Mouse (Mus musculus) CH12.LX (cell line): Measurements from ENCODE around the gene Slc19a2. TPM values are rescaled to one million over a fixed set of nuclear protein-coding genes. Genes with fewer than 3 reads are reported as not detected.

Source experiments
- DNase-seq: peaks from one replicate; pipeline ENCODE4 v3.0.0-alpha.2; 2013; ENCODE audit errors: extremely low read depth
- H3K27ac ChIP-seq: 2 replicates; pipeline ENCODE4 v1.5.1; 2012; ENCODE audit warnings: low read depth, mild to moderate bottlenecking, control low read depth, moderate library complexity; ENCODE audit not compliant: insufficient read depth
- H3K27me3 ChIP-seq: replicated peaks from 2 replicates; pipeline ENCODE3; 2012; ENCODE audit warnings: inconsistent platforms
- H3K36me3 ChIP-seq, 2 experiments: replicated peaks in 1 of 2; 2 replicates each; pipeline versions ENCODE3 to v1.6.1; 2012; ENCODE audit warnings: inconsistent platforms in 1 of 2, low read length in 1 of 2, mild to moderate bottlenecking in 1 of 2, mixed read lengths in 1 of 2, moderate library complexity in 1 of 2; ENCODE audit not compliant: control insufficient read depth in 1 of 2, insufficient read depth in 1 of 2
- H3K4me1 ChIP-seq, 2 experiments: 2 replicates each; pipeline ENCODE4 v1.6.1; 2012; ENCODE audit warnings: inconsistent platforms in 1 of 2, moderate library complexity in 1 of 2; ENCODE audit not compliant: insufficient read depth in 2 of 2, control insufficient read depth in 1 of 2
- H3K4me2 ChIP-seq: 2 replicates; pipeline ENCODE4 v1.6.1; 2012; ENCODE audit warnings: low read depth, mild to moderate bottlenecking, control low read depth; ENCODE audit not compliant: poor library complexity, insufficient read depth, severe bottlenecking
- H3K4me3 ChIP-seq, 3 experiments: fragments of 150-350 bp in 1 of 3; sonication (generic) in 1 of 3; replicated peaks in 1 of 3; 2 replicates each; pipeline versions ENCODE3 to v1.5.1; 2011 to 2012; ENCODE audit warnings: low read depth in 2 of 3, low read length in 2 of 3, mild to moderate bottlenecking in 2 of 3, moderate library complexity in 2 of 3, control low read depth in 1 of 3, improper control_type of control experiment in 1 of 3, inconsistent platforms in 1 of 3, mixed read lengths in 1 of 3; ENCODE audit not compliant: poor library complexity in 1 of 3
- H3K79me2 ChIP-seq: replicated peaks from 2 replicates; pipeline ENCODE4 v1.6.1; 2012; ENCODE audit warnings: mild to moderate bottlenecking, moderate library complexity; ENCODE audit not compliant: control insufficient read depth, poor library complexity, insufficient read depth, severe bottlenecking; ENCODE audit errors: extremely low read depth
- H3K9ac ChIP-seq: 2 replicates; pipeline ENCODE4 v1.6.1; 2012; ENCODE audit warnings: low read depth, mild to moderate bottlenecking, control low read depth, moderate library complexity; ENCODE audit not compliant: insufficient read depth
- H3K9me3 ChIP-seq: replicated peaks from 2 replicates; pipeline ENCODE3; 2012; ENCODE audit warnings: low read length, inconsistent platforms, mixed read lengths
- BHLHE40 ChIP-seq: IDR thresholded peaks from 2 replicates; pipeline ENCODE4 v1.6.1; 2011; ENCODE audit warnings: mild to moderate bottlenecking, low read depth, low read length, improper control_type of control experiment
- CHD1 ChIP-seq: IDR thresholded peaks from 2 replicates; pipeline ENCODE4 v1.6.1; 2012; ENCODE audit warnings: low read depth, low read length, improper control_type of control experiment, inconsistent platforms
- CTCF ChIP-seq, 2 experiments: IDR thresholded peaks in 1 of 2; conservative IDR thresholded peaks in 1 of 2; 2 replicates each; pipeline ENCODE4 v1.5.1; 2011 to 2012; ENCODE audit warnings: low read depth in 2 of 2, low read length in 2 of 2, improper control_type of control experiment in 1 of 2, inconsistent platforms in 1 of 2, mild to moderate bottlenecking in 1 of 2, moderate library complexity in 1 of 2
- ELF1 ChIP-seq: IDR thresholded peaks from 2 replicates; pipeline ENCODE4 v1.6.1; 2014; ENCODE audit warnings: low read depth, mild to moderate bottlenecking, inconsistent platforms, low read length, improper control_type of control experiment
- EP300 ChIP-seq: IDR thresholded peaks from 2 replicates; pipeline ENCODE4 v1.6.1; 2011; ENCODE audit warnings: low read length, improper control_type of control experiment
- HCFC1 ChIP-seq: IDR thresholded peaks from 2 replicates; pipeline ENCODE4 v1.6.1; 2012; ENCODE audit warnings: low read depth, mild to moderate bottlenecking, inconsistent platforms, low read length, improper control_type of control experiment
- JUN ChIP-seq: IDR thresholded peaks from 2 replicates; pipeline ENCODE4 v1.6.1; 2011; ENCODE audit warnings: low read depth, mild to moderate bottlenecking, low read length, improper control_type of control experiment, moderate library complexity; ENCODE audit not compliant: insufficient read depth
- JUND ChIP-seq: conservative IDR thresholded peaks from 2 replicates; pipeline ENCODE4 v1.6.1; 2011; ENCODE audit warnings: low read depth, low read length, improper control_type of control experiment
- KAT2A ChIP-seq: IDR thresholded peaks from 2 replicates; pipeline ENCODE4 v1.6.1; 2012; ENCODE audit warnings: low read length, improper control_type of control experiment, inconsistent platforms; ENCODE audit not compliant: insufficient replicate concordance
- MAFK ChIP-seq: IDR thresholded peaks from 2 replicates; pipeline ENCODE4 v1.6.1; 2011; ENCODE audit warnings: low read length, improper control_type of control experiment; ENCODE audit not compliant: insufficient replicate concordance
- MAZ ChIP-seq: IDR thresholded peaks from 2 replicates; pipeline ENCODE4 v1.6.1; 2012; ENCODE audit warnings: low read depth, mild to moderate bottlenecking, inconsistent platforms, low read length, improper control_type of control experiment, moderate library complexity
- MEF2A ChIP-seq: IDR thresholded peaks from 2 replicates; pipeline ENCODE4 v1.6.1; 2014; ENCODE audit warnings: low read depth, mild to moderate bottlenecking, inconsistent platforms, low read length, improper control_type of control experiment, borderline replicate concordance
- MXI1 ChIP-seq: IDR thresholded peaks from 2 replicates; pipeline ENCODE4 v1.6.1; 2011; ENCODE audit warnings: mild to moderate bottlenecking, low read depth, low read length, improper control_type of control experiment
- MYC ChIP-seq: IDR thresholded peaks from 2 replicates; pipeline ENCODE4 v1.6.1; 2011; ENCODE audit warnings: low read depth, mild to moderate bottlenecking, improper control_type of control experiment, low read length
- NELFE ChIP-seq: IDR thresholded peaks from 2 replicates; pipeline ENCODE4 v1.6.1; 2011; ENCODE audit warnings: low read depth, low read length, improper control_type of control experiment
- NRF1 ChIP-seq: IDR thresholded peaks from 2 replicates; pipeline ENCODE4 v1.6.1; 2014; ENCODE audit warnings: low read depth, mild to moderate bottlenecking, inconsistent platforms, low read length, improper control_type of control experiment, moderate library complexity
- PAX5 ChIP-seq: IDR thresholded peaks from 2 replicates; pipeline ENCODE4 v1.6.1; 2012; ENCODE audit warnings: low read length, inconsistent platforms, mixed read lengths
- POLR2A ChIP-seq: IDR thresholded peaks from 2 replicates; pipeline ENCODE4 v1.6.1; 2011; ENCODE audit warnings: low read depth, mild to moderate bottlenecking, improper control_type of control experiment, low read length
- POLR2AphosphoS2 ChIP-seq: IDR thresholded peaks from 2 replicates; pipeline ENCODE4 v1.6.1; 2011; ENCODE audit warnings: low read depth, low read length, improper control_type of control experiment
- RAD21 ChIP-seq: IDR thresholded peaks from 2 replicates; pipeline ENCODE4 v1.6.1; 2011; ENCODE audit warnings: low read depth, mild to moderate bottlenecking, low read length, improper control_type of control experiment, moderate library complexity
- RCOR1 ChIP-seq: conservative IDR thresholded peaks from 2 replicates; pipeline ENCODE4 v1.6.1; 2012; ENCODE audit warnings: low read depth, mild to moderate bottlenecking, inconsistent platforms, low read length, improper control_type of control experiment
- SIN3A ChIP-seq: IDR thresholded peaks from 2 replicates; pipeline ENCODE4 v1.6.1; 2012; ENCODE audit warnings: low read length, improper control_type of control experiment, inconsistent platforms
- SMC3 ChIP-seq: IDR thresholded peaks from 2 replicates; pipeline ENCODE4 v1.6.1; 2011; ENCODE audit warnings: low read depth, low read length, improper control_type of control experiment
- TBP ChIP-seq: conservative IDR thresholded peaks from 2 replicates; pipeline ENCODE4 v1.6.1; 2011; ENCODE audit warnings: low read depth, low read length, improper control_type of control experiment
- TCF12 ChIP-seq: IDR thresholded peaks from 2 replicates; pipeline ENCODE4 v1.6.1; 2014; ENCODE audit warnings: low read depth, mild to moderate bottlenecking, inconsistent platforms, low read length, improper control_type of control experiment
- UBTF ChIP-seq: IDR thresholded peaks from 2 replicates; pipeline ENCODE4 v1.6.1; 2012; ENCODE audit warnings: low read depth, mild to moderate bottlenecking, inconsistent platforms, low read length, improper control_type of control experiment, moderate library complexity
- USF1 ChIP-seq: IDR thresholded peaks from 2 replicates; pipeline ENCODE4 v1.6.1; 2014; ENCODE audit warnings: low read depth, mild to moderate bottlenecking, inconsistent platforms, low read length, improper control_type of control experiment
- USF2 ChIP-seq: conservative IDR thresholded peaks from 2 replicates; pipeline ENCODE4 v1.6.1; 2011; ENCODE audit warnings: low read depth, low read length, improper control_type of control experiment
- ZKSCAN1 ChIP-seq: IDR thresholded peaks from 2 replicates; pipeline ENCODE4 v1.6.1; 2012; ENCODE audit warnings: low read depth, inconsistent platforms, low read length, improper control_type of control experiment, borderline replicate concordance
- ZMIZ1 ChIP-seq: IDR thresholded peaks from 2 replicates; pipeline ENCODE4 v1.6.1; 2012; ENCODE audit warnings: low read depth, mild to moderate bottlenecking, inconsistent platforms, low read length, improper control_type of control experiment
- ZNF384 ChIP-seq: IDR thresholded peaks from 2 replicates; pipeline ENCODE4 v1.6.1; 2012; ENCODE audit warnings: low read depth, low read length, improper control_type of control experiment, inconsistent platforms
- dilution Hi-C: fragments of 300-500 bp; cut with MboI; formaldehyde crosslinking; loops from 2 replicates; pipeline ENCODE4 v1.14.3; 2020; ENCODE audit warnings: low sequenced_read_pairs; ENCODE audit not compliant: extremely low pct_unique_long_range_greater_than_20kb, extremely low pct_ligation_motif_present
- in situ Hi-C: fragments of 300-500 bp; cut with MboI; formaldehyde crosslinking; loops from 3 replicates; pipeline ENCODE4 v1.14.3; 2019; ENCODE audit warnings: low sequenced_read_pairs, low pct_ligation_motif_present, low pct_unique_long_range_greater_than_20kb, mixed read lengths
- polyA plus RNA-seq: library from polyadenylated mRNA; unstranded; fragments of >175 nt; gene quantifications from 2 replicates; pipeline ENCODE4 v1.2.1, GENCODE M21; 2012; ENCODE audit warnings: low read depth; ENCODE audit not compliant: insufficient read length
- total RNA-seq, 2 experiments: library from RNA; depleted of rRNA; stranded (reverse); fragments of 300-350 nt in 1 of 2; fragments of >200 nt in 1 of 2; gene quantifications; 2 replicates each; pipeline ENCODE4 v1.2.3; 2012 to 2014

Slc19a2 gene
- total and polyA plus RNA-seq, 3 experiments, result 11.6 to 28.4 (median 16.8) TPM

GRCm38 (mm10) chr1:164303821-164304220, 55.0 kb downstream of the Slc19a2 start, which contains the start of gene Nme7:
Gene Nme7 (plus strand): TSS chr1:164304121.
- no peak within 1 kb of the TSS for H3K9ac ChIP-seq
- H3K4me3 ChIP-seq, result no peak within 1 kb of the TSS
- H3K79me2 ChIP-seq, result peaks cover 9% of the 10 kb centered on the region
- H3K27ac ChIP-seq, result no peak within 1 kb of the TSS
- peaks cover 0 to 21% of the 10 kb centered on the region in 2 experiments; a peak in 2 of 4 replicates for H3K4me1 ChIP-seq
- peaks cover 27 to 51% of the 10 kb centered on the region in 2 experiments for H3K36me3 ChIP-seq
- TF ChIP-seq EP300 (no peak), POLR2A (no peak)
- dilution Hi-C loops (no loop called here), in situ Hi-C loops (loop anchor here (25.0 kb wide), 1 partner anchor 808 kb away; no protein-coding TSS in a partner anchor)
- no peaks in the 10 kb centered on the region for H3K9me3 ChIP-seq
- no peak for DNase-seq
- no peaks in the 10 kb centered on the region for H3K27me3 ChIP-seq
- H3K4me2 ChIP-seq, result no peak within 1 kb of the TSS

DNA sequence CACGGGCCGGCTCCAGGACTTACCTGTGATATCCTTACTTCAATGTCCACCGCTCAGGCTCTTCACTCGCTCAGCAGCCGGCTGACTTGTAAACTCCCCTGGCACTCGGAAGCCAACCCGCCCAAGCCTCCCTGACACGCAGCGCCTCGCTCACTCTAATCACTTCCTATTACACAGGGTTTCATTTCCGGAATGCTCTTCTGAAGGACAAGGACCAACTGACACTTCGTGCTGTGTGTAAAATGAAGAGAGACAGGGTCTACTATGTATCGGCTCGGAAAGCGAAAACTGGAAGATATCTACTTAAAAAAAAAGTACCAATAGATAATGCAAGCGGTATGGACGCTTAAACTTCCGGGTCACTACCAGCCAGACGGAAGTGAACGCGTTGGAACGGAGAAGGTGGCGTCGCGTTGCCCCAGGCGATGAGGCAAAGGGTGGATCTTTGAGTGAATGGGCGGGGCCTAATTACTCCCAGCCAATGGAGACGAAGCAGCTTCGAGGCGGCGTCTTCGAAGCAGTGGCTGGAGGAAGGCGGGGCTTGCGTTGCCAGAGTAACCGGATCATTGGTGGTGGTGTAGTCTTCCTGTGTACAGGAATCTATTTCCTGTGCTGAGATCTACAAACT, 58.4 kb downstream of the Slc19a2 start, which contains the start of gene Blzf1:
Blzf1 (minus strand) TSS at position 366 of the 628 bp plus-strand sequence.
- Histone ChIP-seq H3K9ac (peak within 1 kb of the TSS; percentile 91), H3K4me3 (peak within 1 kb of the TSS; percentile 76 to 90 (median 85)), H3K36me3 (peaks cover 2 to 35% of the 10 kb centered on the region in 2 experiments), H3K9me3 (no peaks in the 10 kb centered on the region), H3K27me3 (no peaks in the 10 kb centered on the region), H3K4me1 (peaks cover 0 to 21% of the 10 kb centered on the region in 2 experiments; a peak in 2 of 4 replicates), H3K4me2 (peak within 1 kb of the TSS; percentile 85), H3K27ac (peak within 1 kb of the TSS; percentile 15), H3K79me2 (peaks cover 9% of the 10 kb centered on the region)
- in situ Hi-C loops, result loop anchor here (25.0 kb wide), 1 partner anchor 805 kb away; no protein-coding TSS in a partner anchor
- DNase-seq, result peak; percentile 99
- dilution Hi-C loops, result no loop called here
- TF ChIP-seq HCFC1, result peak; percentile 90
- TF ChIP-seq UBTF, result no peak
- TF ChIP-seq TBP, result 0 out of 2 replicates have a peak, but pooled peaks have one; percentile 47
- TF ChIP-seq ZNF384, result peak; percentile 56; the same call in 1 of the 2 replicates
- TF ChIP-seq TCF12, result peak; percentile 72; the same call in 1 of the 2 replicates
- peak; percentile 96 for TF ChIP-seq MXI1
- peak; percentile 72; the same call in 1 of the 2 replicates for TF ChIP-seq NELFE
- TF ChIP-seq CTCF (conservative IDR thresholded peaks at IDR 0.05 in 1 of 2, IDR thresholded peaks at IDR 0.05 in 1 of 2; ENCODE audit: low read depth in 2 of 2, low read length in 2 of 2), result no peak
- TF ChIP-seq NRF1, result 0 out of 2 replicates have a peak, but pooled peaks have one; percentile 11
- no peak for TF ChIP-seq ZKSCAN1
- no peak for TF ChIP-seq USF1
- TF ChIP-seq MAZ, result 0 out of 2 replicates have a peak, but pooled peaks have one; percentile 45
- peak; percentile 99 for TF ChIP-seq SIN3A
- TF ChIP-seq POLR2AphosphoS2, result no peak; the same call in 1 of the 2 replicates
- no peak for TF ChIP-seq PAX5
- TF ChIP-seq BHLHE40, result no peak
- no peak for TF ChIP-seq SMC3
- TF ChIP-seq MYC, result peak; percentile 89
- TF ChIP-seq USF2, result no peak
- no peak for TF ChIP-seq RCOR1
- peak; percentile 89; the same call in 1 of the 2 replicates for TF ChIP-seq KAT2A
- TF ChIP-seq ELF1, result peak; percentile 93
- TF ChIP-seq ZMIZ1, result peak; percentile 65; the same call in 1 of the 2 replicates
- TF ChIP-seq EP300, result no peak
- TF ChIP-seq JUN, result no peak; the same call in 1 of the 2 replicates
- TF ChIP-seq POLR2A, result peak; percentile 69
- no peak for TF ChIP-seq JUND
- TF ChIP-seq RAD21, result no peak
- no peak; the same call in 1 of the 2 replicates for TF ChIP-seq MAFK
- TF ChIP-seq CHD1, result no peak
- TF ChIP-seq MEF2A, result peak; percentile 56; the same call in 1 of the 2 replicates
